Mouse (Mus musculus) kidney, postnatal 14 days (tissue): ENCODE results near the gene Asgr1.
"Not testable (repeated sequence)": the region's sequence is repeated elsewhere in the genome, so short reads cannot be mapped to it uniquely, and the experiment has no call there.

Experiments used
- DNase-seq: peaks from one replicate; pipeline ENCODE4 v3.0.0; 2022; ENCODE audit warnings: mixed read lengths

Asgr1 gene

GRCm38 (mm10) chr11:70070057-70070456 is 16.2 kb downstream of the Asgr1 start:
- DNase-seq, result no peak

GRCm38 (mm10) chr11:70070603-70071002 is 16.7 kb downstream of the Asgr1 start:
- not testable (repeated sequence) for DNase-seq

- DNase-seq, result peak; percentile 84
Measured at GRCm38 (mm10) chr11:70074379-70075071, 20.6 kb downstream of the Asgr1 start.

- DNase-seq, result no peak
Measured at GRCm38 (mm10) chr11:70075581-70075980, 21.7 kb downstream of the Asgr1 start.

GRCm38 (mm10) chr11:70077441-70077840 is 23.6 kb downstream of the Asgr1 start:
- DNase-seq, result no peak

- DNase-seq, result no peak
Measured at GRCm38 (mm10) chr11:70079175-70079574, 25.3 kb downstream of the Asgr1 start.

- DNase-seq, result peak; percentile 52
Measured at GRCm38 (mm10) chr11:70079928-70080327, 26.0 kb downstream of the Asgr1 start.

- no peak for DNase-seq
Measured at GRCm38 (mm10) chr11:70080803-70081590, 27.1 kb downstream of the Asgr1 start.

- DNase-seq, result no peak
Measured at GRCm38 (mm10) chr11:70084563-70084962, 30.7 kb downstream of the Asgr1 start.

- DNase-seq, result peak; percentile 28
Measured at GRCm38 (mm10) chr11:70091986-70092783, 38.3 kb downstream of the Asgr1 start, which contains the start of gene Asgr2. Gene Asgr2, plus strand, starts transcription at chr11:70092644.

GRCm38 (mm10) chr11:70097396-70097795 is 43.5 kb downstream of the Asgr1 start:
- no peak for DNase-seq

GRCm38 (mm10) chr11:70099102-70099501 is 45.2 kb downstream of the Asgr1 start:
- no peak for DNase-seq

GRCm38 (mm10) chr11:70099809-70100208 is 45.9 kb downstream of the Asgr1 start:
- no peak for DNase-seq

GRCm38 (mm10) chr11:70103701-70104315 is 49.9 kb downstream of the Asgr1 start:
- DNase-seq, result no peak

GRCm38 (mm10) chr11:70107085-70107484 is 53.2 kb downstream of the Asgr1 start:
- DNase-seq, result no peak
